Mouse (Mus musculus) megakaryocyte, embryonic 14.5 days (primary cell): ENCODE results near the gene Cadm4.

Experiments used
- FLI1 ChIP-seq: IDR thresholded peaks from 2 replicates; pipeline ENCODE4 v1.6.1; 2012; ENCODE audit warnings: low read length, inconsistent platforms, mixed read lengths
- GATA1 ChIP-seq: IDR thresholded peaks from 3 replicates; pipeline ENCODE4 v1.6.1; 2012; ENCODE audit warnings: mixed read lengths, low read length, inconsistent platforms, borderline replicate concordance

GRCm38 (mm10) chr7:24472442-24472841, 9.4 kb upstream of the Cadm4 start:
- TF ChIP-seq GATA1 (no peak), FLI1 (no peak)
